Mouse (Mus musculus) stomach, embryonic 16.5 days (tissue): ENCODE results near the gene Ccdc92b. TPM values are rescaled to one million over a fixed set of nuclear protein-coding genes. Genes with fewer than 3 reads are reported as not detected.

ENCODE experiments used
- ATAC-seq: fragments of 200-750 bp; cut with Nextera tagmentation; 2 replicates; pipeline ENCODE4 v1.8.0; 2017; ENCODE audit warnings: moderate number of reproducible peaks, moderate TSS enrichment; ENCODE audit not compliant: insufficient read depth, low FRiP score
- H3K27ac ChIP-seq: fragments of 300-500 bp; sonication (generic); 2 replicates; pipeline ENCODE4 v1.5.1; 2014; ENCODE audit warnings: low read length
- H3K27me3 ChIP-seq: fragments of 300-500 bp; sonication (generic); 2 replicates; pipeline ENCODE4 v1.6.1; 2014; ENCODE audit warnings: low read length, control low read depth, mixed read lengths; ENCODE audit not compliant: control insufficient read depth, insufficient read depth
- H3K36me3 ChIP-seq: fragments of 300-500 bp; sonication (generic); 2 replicates; pipeline ENCODE4 v1.6.1; 2014; ENCODE audit warnings: low read length; ENCODE audit not compliant: control insufficient read depth, insufficient read depth
- H3K4me1 ChIP-seq: fragments of 300-500 bp; sonication (generic); 2 replicates; pipeline ENCODE4 v1.6.1; 2014; ENCODE audit warnings: low read length, control low read depth, mixed read lengths; ENCODE audit not compliant: control insufficient read depth, insufficient read depth
- H3K4me2 ChIP-seq: fragments of 300-500 bp; sonication (generic); 2 replicates; pipeline ENCODE4 v1.6.1; 2014; ENCODE audit warnings: low read depth, low read length, mixed read lengths
- H3K4me3 ChIP-seq: fragments of 300-500 bp; sonication (generic); replicated peaks from 2 replicates; pipeline ENCODE4 v1.5.1; 2014; ENCODE audit warnings: mild to moderate bottlenecking, low read length
- H3K9ac ChIP-seq: fragments of 300-500 bp; sonication (generic); 2 replicates; pipeline ENCODE4 v1.6.1; 2014; ENCODE audit warnings: low read length
- H3K9me3 ChIP-seq: fragments of 300-500 bp; sonication (generic); replicated peaks from 2 replicates; pipeline ENCODE4 v1.6.1; 2016; ENCODE audit warnings: low read length, control low read depth; ENCODE audit not compliant: control insufficient read depth
- WGBS: fragments of 180-500 bp; shearing (Covaris S2); extraction: QIAGEN DNeasy Blood & Tissue Kit; methylation state at CpG from one replicate; pipeline ENCODE4 v1.1.7; 2014; 5-methylcytosine and 5-hydroxymethylcytosine counted together
- polyA plus RNA-seq: library from polyadenylated mRNA; unstranded; fragments of >200 nt; fragmentation: Nextera tagmentation; extraction: Ambion mirVana; gene quantifications from 2 replicates; pipeline ENCODE4 v1.2.1, GENCODE M21; 2015

The Ccdc92b gene
- polyA plus RNA-seq, 1 experiment from 2014 or later: 0.37 TPM

GRCm38 (mm10) chr11:74662221-74662620 lies 42.8 kb downstream of the Ccdc92b start:
- no peaks in the 10 kb centered on the region for H3K4me1 ChIP-seq
- H3K9me3 ChIP-seq: no peaks in the 10 kb centered on the region; the same call in 1 of the 2 replicates
- peaks cover 31% of the 10 kb centered on the region for H3K36me3 ChIP-seq
- H3K27ac ChIP-seq: no peak overlapping the region
- H3K27me3 ChIP-seq: no peaks in the 10 kb centered on the region
- H3K9ac ChIP-seq: no peak overlapping the region
- WGBS: 81% methylated on average over 6 of the region's 6 CpGs
- ATAC-seq: no peak
- no peak overlapping the region for H3K4me2 ChIP-seq
- H3K4me3 ChIP-seq: no peak overlapping the region

GRCm38 (mm10) chr11:74664279-74664678 lies 44.9 kb downstream of the Ccdc92b start:
- 82% methylated on average over 3 of the region's 3 CpGs for WGBS

DNA sequence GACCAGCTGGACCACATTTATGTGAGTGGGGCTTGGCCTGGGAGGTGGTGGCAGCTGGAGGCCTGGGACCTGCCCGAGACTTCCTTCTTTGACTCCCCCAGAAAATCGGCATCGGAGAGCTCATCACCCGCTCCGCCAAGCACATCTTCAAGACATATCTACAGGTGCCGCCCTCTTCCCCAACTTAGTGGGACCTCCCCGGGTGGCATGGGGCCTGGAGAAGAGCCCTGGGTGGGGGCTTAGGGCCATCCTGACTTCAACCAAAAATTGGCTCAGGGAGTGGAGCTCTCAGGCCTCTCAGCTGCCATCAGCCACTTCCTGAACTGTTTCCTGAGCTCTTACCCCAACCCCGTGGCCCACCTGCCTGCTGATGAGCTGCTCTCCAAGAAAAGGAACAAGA lies 45.5 kb downstream of the Ccdc92b start:
- no peak overlapping the region for H3K4me2 ChIP-seq
- WGBS: 93% methylated on average over 8 of the region's 8 CpGs
- H3K9ac ChIP-seq: no peak overlapping the region
- H3K27me3 ChIP-seq: no peaks in the 10 kb centered on the region
- H3K4me3 ChIP-seq: no peak overlapping the region
- no peaks in the 10 kb centered on the region for H3K4me1 ChIP-seq
- peaks cover 32% of the 10 kb centered on the region for H3K36me3 ChIP-seq
- no peak for ATAC-seq
- no peak overlapping the region for H3K27ac ChIP-seq
- no peaks in the 10 kb centered on the region for H3K9me3 ChIP-seq

More at GRCm38 (mm10) chr11:74664279-74664678, 44.9 kb downstream of the Ccdc92b start:
- no peak for ATAC-seq
- H3K4me3 ChIP-seq: no peak overlapping the region
- no peak overlapping the region for H3K4me2 ChIP-seq
- H3K9ac ChIP-seq: no peak overlapping the region
- H3K27me3 ChIP-seq: no peaks in the 10 kb centered on the region
- no peaks in the 10 kb centered on the region for H3K9me3 ChIP-seq
- no peak overlapping the region for H3K27ac ChIP-seq
- no peaks in the 10 kb centered on the region for H3K4me1 ChIP-seq
- peaks cover 27% of the 10 kb centered on the region for H3K36me3 ChIP-seq

DNA sequence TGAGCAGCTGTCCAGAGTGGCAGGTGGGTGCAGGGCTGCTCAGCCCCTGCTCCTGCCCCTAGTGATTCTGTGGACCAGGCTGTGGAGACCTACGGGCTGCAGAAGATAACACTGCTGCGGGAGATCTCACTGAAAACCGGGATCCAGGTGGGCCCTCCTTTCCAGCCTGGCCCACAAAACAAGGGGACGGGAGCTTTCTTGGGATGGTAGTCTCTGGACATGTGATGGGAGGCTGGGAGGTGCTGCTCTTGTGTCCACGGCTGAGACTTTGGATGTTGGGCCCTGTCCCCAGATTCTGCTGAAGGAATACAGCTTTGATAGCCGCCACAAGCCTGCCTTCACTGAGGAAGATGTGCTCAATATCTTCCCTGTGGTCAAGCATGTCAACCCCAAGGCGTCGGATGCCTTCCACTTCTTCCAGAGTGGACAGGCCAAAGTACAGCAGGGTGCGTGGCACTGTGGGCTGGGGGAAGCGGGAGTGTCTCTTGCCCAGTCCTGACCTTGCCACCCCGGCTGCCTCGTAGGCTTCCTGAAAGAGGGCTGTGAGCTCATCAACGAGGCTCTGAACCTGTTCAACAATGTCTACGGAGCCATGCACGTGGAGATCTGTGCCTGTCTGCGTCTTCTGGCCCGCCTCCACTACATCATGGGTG lies 46.4 kb downstream of the Ccdc92b start:
- no peaks in the 10 kb centered on the region for H3K9me3 ChIP-seq
- no peak overlapping the region for H3K27ac ChIP-seq
- no peaks in the 10 kb centered on the region for H3K4me1 ChIP-seq
- H3K4me3 ChIP-seq: no peak overlapping the region
- no peaks in the 10 kb centered on the region for H3K27me3 ChIP-seq
- no peak overlapping the region for H3K4me2 ChIP-seq
- no peak overlapping the region for H3K9ac ChIP-seq
- peaks cover 32% of the 10 kb centered on the region for H3K36me3 ChIP-seq
- no peak for ATAC-seq
- WGBS: 92% methylated on average over 17 of the region's 17 CpGs

- H3K9ac ChIP-seq: no peak overlapping the region
- no peaks in the 10 kb centered on the region for H3K4me1 ChIP-seq
- WGBS: 90% methylated on average over 5 of the region's 5 CpGs
- no peaks in the 10 kb centered on the region for H3K9me3 ChIP-seq
- H3K4me2 ChIP-seq: no peak overlapping the region
- H3K27me3 ChIP-seq: no peaks in the 10 kb centered on the region
- no peak for ATAC-seq
- H3K4me3 ChIP-seq: no peak overlapping the region
- H3K27ac ChIP-seq: no peak overlapping the region
- peaks cover 32% of the 10 kb centered on the region for H3K36me3 ChIP-seq
These were observed 46.9 kb downstream of the Ccdc92b start for GRCm38 (mm10) chr11:74666284-74666652.

- Histone ChIP-seq H3K4me3 (no peak overlapping the region), H3K27ac (no peak overlapping the region), H3K9ac (no peak overlapping the region), H3K36me3 (peaks cover 26% of the 10 kb centered on the region), H3K27me3 (no peaks in the 10 kb centered on the region), H3K9me3 (no peaks in the 10 kb centered on the region), H3K4me1 (no peaks in the 10 kb centered on the region), H3K4me2 (no peak overlapping the region)
- no peak for ATAC-seq
- WGBS: 95% methylated on average over 14 of the region's 14 CpGs
These were observed 47.6 kb downstream of the Ccdc92b start for GRCm38 (mm10) chr11:74666776-74667581.

- no peak for ATAC-seq
- Histone ChIP-seq H3K36me3 (peaks cover 26% of the 10 kb centered on the region), H3K4me2 (no peak overlapping the region), H3K27ac (no peak overlapping the region), H3K4me1 (no peaks in the 10 kb centered on the region), H3K4me3 (no peak overlapping the region), H3K9me3 (no peaks in the 10 kb centered on the region), H3K9ac (no peak overlapping the region), H3K27me3 (no peaks in the 10 kb centered on the region)
- WGBS: 94% methylated on average over 13 of the region's 13 CpGs
These were observed 48.2 kb downstream of the Ccdc92b start for GRCm38 (mm10) chr11:74667582-74668010.

DNA sequence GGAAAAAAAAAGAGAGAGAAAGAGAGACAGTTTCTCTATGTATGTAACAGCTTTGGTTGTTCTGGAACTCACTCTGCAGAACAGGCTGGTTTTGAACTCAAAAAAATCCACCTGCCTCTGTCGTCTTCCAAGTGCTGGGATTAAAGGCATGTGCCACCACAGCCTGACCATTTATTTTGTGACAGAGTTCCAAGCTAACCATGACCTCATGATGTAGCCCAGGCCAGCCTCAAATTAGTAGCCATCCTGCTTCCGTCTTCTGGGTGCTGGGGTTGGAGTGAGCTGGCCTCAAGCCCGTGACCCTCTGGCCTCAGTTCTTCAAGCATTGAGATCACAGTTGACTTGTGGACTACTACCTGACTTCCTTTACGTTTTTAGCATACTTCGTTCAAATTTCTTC lies 49.1 kb downstream of the Ccdc92b start:
- Histone ChIP-seq H3K4me2 (no peak overlapping the region), H3K4me1 (no peaks in the 10 kb centered on the region), H3K4me3 (no peak overlapping the region), H3K9ac (no peak overlapping the region), H3K27me3 (no peaks in the 10 kb centered on the region), H3K27ac (no peak overlapping the region), H3K36me3 (peaks cover 29% of the 10 kb centered on the region), H3K9me3 (no peaks in the 10 kb centered on the region)
- 90% methylated on average over 5 of the region's 5 CpGs for WGBS
- no peak for ATAC-seq

DNA sequence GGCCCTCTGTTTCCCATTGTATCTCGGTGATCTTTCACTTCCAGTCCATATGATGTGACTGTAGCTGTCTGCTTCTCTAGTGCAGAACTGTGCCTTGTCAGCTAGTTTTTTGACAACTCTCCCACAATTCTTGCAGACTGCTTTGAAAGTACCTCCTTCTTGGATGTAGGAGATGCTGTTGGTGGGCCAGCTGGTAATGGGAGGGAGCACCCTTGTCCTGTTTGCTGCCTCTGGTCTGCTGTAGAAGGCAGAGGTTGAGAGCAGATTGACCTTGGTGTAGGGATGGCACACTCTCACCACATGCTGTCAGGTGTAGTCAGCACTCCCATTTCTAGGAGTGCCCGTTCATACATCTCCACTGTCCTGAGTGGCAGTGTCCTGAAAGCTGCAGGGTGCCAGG lies 49.6 kb downstream of the Ccdc92b start:
- no peak overlapping the region for H3K27ac ChIP-seq
- no peaks in the 10 kb centered on the region for H3K9me3 ChIP-seq
- H3K4me1 ChIP-seq: no peaks in the 10 kb centered on the region
- H3K4me3 ChIP-seq: no peak overlapping the region
- H3K9ac ChIP-seq: no peak overlapping the region
- H3K27me3 ChIP-seq: no peaks in the 10 kb centered on the region
- ATAC-seq: no peak
- H3K4me2 ChIP-seq: no peak overlapping the region
- H3K36me3 ChIP-seq: peaks cover 29% of the 10 kb centered on the region
- 81% methylated on average over 2 of the region's 2 CpGs for WGBS
